Mouse (Mus musculus): ENCODE data around the gene Tmem243.

Gene Tmem243

GRCm38 (mm10) chr5:9186467-9186866 is 86.0 kb downstream of the Tmem243 start:
- no peak for DNase-seq

Measured in cerebellum, postnatal 14 days (tissue).